Mouse (Mus musculus): ENCODE results near the gene Pi4ka.

The Pi4ka gene

DNA sequence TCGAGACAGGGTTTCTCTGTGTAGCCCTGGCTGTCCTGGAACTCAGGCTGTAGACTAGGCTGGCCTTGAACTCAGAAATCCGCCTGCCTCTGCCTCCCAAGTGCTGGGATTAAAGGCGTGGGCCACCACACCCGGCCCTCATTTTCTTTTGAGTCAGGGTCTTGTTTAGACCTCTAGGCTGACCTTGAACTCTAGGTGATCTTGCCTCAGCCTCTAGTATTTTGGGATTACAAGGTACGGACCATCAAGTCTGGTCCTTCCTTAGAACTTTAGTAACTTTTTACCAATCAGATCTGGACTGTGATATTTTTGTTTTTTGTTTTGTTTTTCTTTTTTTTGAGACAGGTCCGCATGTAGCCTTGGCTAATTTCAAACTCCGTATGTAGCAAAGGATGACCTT, 130.4 kb downstream of the Pi4ka start, which contains the start of gene Tmem191c:
Gene Tmem191c (plus strand): TSS at position 357 of the 400 bp plus-strand sequence.
- no peak for DNase-seq (ENCODE audit: extremely low spot score)

DNA sequence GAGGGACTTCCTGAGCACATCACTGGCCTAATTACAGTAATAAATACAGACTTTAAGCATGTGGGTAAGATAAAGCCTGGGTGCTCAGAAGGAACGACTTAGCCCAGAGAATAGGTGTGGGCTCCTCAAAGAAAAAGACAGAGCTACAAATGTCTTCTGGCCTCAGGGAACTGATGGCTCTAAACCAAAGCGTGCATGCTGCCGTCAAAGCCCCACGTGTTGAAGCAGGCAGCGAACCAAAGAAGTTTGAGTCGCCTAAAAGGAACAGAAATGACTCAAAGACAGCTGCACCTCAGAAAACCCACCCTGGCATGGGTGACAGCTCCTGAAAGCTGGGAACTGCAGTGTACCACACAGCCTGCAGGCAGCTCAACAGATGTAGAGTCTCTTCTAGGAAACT, 134.3 kb downstream of the Pi4ka start:
- no peak for DNase-seq (ENCODE audit: extremely low spot score)

DNA sequence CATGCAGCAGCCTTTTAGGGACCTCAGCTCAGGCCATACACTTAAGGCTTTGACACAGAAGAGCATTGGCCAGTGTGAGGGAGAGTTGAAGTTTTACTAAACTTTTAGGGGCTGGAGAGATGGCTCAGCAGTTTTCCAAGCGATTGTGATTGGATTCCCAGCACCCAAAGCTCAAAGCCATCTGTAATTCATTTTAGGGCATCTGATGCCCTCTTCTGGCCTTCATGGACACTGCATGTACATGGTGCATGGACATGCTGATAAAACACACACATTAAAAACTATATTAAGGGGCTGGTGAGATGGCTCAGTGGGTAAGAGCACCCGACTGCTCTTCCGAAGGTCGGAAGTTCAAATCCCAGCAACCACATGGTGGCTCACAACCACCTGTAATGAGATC, 135.0 kb downstream of the Pi4ka start:
- no peak for DNase-seq (ENCODE audit: extremely low spot score)

DNA sequence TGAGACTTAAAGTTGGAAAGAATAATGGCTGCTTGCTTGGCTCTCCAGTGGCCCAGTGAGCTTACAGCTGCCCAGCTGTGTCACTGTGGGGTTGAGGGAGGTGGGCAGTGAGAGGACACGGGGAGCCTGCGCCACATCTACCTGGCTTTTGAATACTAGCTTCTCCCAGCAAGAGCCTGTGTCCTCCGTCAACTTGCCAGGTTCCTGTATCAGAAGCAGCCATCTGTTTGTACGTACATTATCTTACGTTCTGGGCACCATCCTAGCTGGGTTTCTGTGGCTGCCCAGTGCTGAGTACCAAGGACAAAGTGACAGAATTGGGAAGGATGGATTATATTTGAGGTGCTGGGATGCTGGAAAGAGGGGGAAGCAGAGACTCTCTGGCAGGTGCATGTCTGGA, 136.2 kb downstream of the Pi4ka start:
- DNase-seq (ENCODE audit: extremely low spot score) = no peak

DNA sequence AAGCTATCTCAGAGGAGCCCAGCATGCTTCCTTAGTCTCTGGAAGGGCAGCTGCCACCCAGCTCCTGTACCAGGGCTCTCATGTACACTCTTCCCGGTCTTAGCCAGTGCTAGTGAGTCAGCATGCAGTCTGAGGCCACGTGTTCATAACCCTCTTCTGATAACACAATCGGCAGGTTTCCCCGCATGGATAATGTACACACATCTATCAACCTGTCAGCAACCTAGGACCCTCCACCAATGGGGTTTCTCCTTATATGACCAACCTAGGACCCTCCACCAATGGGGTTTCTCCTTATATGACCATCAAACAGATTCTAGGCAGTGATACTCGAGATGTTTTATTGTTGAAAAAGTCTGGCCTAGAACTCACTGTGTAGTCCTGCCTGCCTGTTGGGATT, 138.2 kb downstream of the Pi4ka start:
- DNase-seq (ENCODE audit: extremely low spot score) = no peak

DNA sequence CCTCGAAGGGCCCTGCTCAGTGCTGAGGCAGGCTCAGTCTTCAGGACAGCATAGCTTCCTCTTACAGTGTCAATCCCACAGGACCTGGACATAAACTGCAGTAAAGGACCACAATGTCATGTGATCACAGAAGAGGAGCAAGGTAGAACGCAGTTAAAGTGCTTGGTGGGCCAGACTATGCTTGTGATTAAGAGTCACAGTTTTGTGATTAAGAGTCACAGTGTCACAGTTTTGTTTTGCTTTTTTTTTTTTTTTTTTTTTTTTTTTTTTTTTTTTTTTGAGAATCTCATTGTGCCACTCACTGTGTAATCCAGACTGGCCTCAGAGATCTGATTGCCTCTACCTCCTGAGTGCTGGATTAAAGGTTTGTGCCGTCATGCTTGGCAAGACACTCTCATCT, 140.0 kb downstream of the Pi4ka start:
- no peak for DNase-seq (ENCODE audit: extremely low spot score)

DNA sequence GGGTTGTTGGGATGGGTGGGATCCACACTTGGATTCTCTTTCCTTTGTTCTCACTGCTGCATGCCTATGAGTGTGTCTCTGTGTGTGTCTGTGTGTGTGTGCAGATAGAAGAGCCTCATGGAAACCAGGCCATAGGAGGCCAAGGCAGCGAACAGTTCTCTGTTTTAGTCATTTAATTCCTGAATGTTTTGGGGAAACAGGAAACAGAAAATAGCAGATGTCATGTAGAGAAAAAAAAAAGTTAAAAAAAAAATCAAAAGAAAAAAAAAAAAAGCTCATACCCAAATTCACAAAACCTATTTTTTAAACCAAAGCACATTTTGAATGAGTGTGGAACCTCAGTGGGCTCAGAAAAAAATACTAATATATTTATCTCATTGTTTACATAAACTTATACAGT, 144.8 kb downstream of the Pi4ka start:
- DNase-seq (ENCODE audit: extremely low spot score) = no peak

DNA sequence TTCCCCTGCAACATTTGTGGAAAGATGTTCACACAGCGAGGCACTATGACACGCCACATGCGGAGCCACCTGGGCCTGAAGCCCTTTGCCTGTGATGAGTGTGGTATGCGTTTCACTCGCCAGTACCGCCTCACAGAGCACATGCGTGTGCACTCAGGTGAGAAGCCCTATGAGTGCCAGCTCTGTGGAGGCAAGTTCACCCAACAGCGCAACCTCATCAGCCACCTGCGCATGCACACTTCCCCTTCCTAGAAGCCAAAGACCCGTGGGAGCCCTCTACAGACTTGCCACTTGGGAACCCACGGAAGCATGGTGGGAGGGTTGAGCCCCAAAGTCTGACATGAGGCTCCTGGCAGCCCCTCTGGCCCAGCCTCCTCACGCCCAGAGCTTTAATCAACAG, 147.2 kb downstream of the Pi4ka start:
- DNase-seq (ENCODE audit: extremely low spot score) = no peak

DNA sequence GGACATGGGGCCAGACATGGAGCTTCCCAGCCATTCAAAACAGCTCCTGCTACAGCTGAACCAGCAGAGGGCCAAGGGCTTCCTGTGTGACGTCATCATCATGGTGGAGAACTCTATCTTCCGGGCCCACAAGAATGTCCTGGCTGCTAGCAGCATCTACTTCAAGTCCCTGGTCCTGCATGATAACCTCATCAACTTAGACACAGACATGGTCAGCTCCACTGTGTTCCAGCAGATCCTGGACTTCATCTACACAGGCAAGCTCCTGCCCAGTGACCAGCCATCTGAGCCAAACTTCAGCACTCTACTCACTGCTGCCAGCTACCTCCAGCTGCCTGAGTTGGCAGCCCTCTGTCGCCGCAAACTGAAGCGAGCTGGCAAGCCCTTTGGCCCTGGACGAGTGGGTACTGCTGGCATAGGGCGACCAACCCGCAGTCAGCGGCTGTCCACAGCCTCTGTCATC, 148.7 kb downstream of the Pi4ka start:
- DNase-seq (ENCODE audit: extremely low spot score) = no peak

DNA sequence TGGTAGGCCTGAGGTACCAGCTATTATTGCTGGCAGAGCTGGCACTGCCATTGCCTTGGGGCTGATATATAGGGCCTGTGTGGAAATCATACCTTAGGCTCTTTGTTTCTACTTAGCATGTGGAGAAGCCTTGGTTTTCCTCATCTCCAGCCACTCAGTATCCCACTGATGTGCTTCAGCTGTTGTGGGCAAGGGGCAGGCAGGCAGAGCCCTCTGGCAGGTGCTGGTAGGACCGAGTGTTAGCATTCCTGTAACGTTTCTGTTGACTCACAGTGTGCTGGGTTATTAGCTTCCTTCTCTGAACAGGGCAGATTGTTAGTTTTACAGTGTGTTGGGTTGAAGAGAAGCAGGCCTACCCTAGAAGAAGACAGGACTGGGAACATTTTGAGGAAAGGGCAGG, 150.8 kb downstream of the Pi4ka start:
- no peak for DNase-seq (ENCODE audit: extremely low spot score)

DNA sequence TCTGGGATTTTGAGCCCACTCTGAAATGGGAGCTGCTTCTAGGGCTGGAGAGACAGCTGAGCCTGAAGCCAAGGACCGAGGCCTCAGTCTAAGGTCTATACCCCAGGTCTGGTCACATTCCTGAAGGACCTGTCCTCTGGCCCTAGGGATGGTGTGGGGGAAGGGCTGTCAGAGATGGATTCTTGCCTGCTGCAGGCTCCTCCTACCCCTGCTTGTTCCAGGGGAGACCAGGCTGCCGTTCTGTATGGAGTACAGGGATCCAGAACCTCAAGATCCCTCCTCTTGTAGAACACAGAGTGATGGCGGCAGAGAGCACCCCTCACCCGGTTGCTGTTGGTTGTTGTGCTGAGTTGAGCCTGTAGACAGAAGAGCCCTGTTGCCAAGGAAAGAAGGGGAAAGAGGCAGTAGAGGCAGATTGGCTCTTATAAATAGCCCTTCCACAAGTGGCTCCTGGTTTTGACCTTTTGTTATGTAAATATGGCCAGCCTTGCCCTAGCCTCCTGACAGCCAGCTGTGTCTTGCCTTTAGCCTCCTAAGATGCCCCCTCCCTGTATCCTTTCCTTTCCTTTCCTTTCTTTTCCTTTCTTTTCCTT, 152.0 kb downstream of the Pi4ka start:
- DNase-seq (ENCODE audit: extremely low spot score) = peak; percentile 28

DNA sequence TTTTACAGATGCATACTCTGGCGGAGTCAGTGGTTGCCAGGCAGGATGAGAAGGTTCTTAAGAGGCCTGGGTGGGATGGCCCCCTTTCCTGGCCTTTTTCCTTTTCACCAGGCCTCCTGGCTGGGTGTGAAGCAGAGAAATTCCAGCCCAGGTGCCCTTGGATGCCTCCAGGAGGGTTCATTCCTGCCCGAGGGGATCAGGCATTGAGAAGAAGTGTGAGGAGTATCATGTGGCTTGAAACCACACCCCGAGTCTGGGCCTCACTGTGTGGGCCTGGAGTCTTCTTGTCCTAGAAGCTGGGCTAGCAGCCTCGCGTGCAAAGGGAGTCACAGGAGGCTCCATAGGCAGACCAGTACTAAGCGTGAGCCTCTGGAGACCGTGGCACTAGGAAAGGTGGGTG, 153.3 kb downstream of the Pi4ka start:
- DNase-seq (ENCODE audit: extremely low spot score) = no peak

DNA sequence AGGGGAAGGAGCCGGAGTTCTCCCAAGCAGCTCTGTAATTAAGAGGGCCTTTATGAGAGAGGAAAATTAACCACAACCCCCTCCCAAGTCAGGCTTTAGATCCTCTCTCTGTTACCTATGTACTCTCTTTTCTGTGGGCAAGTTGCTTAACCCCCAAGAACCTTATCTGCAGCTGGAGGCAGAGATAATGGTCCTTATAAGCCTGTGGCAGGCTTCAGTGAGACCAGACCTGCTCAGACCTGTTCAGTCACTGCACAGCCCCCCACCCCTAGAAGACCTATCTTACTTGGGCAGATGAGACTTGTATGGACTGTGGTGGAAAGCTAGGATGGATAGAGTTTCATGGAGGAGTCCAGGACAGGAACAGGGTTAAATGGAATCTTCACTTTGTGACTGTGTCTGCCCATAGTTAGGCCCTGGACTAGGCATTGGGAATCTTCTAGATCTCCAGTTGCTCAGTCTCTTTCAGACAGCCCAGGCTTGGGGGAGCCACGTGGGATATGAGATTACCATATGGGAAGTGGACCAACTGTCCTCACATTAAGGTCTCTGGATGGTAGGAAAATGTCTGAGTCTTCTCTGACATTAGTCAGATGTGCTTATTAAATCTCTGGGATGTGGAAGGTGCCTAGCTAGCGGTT, 153.9 kb downstream of the Pi4ka start:
- DNase-seq (ENCODE audit: extremely low spot score) = no peak

DNA sequence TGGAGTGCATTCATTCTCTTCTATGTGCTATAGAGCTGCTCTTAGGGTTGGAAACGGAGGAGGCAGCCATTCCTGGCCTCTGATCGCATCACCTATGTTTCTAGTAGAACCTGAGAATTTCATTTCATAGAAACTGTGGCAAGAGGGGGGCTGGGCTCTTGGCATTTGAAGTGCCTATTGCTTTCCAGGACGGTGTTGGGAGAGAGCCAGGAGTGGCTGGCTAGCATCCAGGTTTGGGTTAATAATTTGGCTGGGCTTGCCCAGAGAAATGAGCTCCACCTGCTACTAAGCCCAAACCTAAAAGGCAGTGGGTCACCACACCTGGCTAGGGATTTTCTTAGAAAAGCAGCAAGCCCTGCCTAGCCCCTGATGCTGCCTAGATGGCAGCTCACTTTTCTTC, 154.6 kb downstream of the Pi4ka start:
- DNase-seq (ENCODE audit: extremely low spot score) = no peak

DNA sequence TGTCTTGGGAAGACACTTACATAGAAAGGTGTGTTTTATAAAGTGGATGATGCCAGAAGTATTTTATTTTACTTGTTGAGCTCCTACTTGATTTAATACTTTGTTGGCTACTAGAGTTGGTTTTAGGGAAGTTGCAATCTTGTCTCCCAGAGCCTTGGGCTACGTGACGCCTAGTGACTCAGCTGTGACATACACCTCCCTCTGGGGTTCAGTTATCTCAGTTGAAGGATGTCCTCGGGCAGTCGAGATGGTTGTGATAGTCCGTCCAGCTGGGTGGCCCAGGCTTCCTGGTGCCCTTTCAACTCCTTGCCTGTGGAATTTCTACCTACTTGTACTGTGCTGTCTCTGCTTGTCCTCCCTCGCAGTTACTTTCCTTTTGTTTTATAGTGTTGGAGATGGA, 157.0 kb downstream of the Pi4ka start:
- DNase-seq (ENCODE audit: extremely low spot score) = no peak

DNA sequence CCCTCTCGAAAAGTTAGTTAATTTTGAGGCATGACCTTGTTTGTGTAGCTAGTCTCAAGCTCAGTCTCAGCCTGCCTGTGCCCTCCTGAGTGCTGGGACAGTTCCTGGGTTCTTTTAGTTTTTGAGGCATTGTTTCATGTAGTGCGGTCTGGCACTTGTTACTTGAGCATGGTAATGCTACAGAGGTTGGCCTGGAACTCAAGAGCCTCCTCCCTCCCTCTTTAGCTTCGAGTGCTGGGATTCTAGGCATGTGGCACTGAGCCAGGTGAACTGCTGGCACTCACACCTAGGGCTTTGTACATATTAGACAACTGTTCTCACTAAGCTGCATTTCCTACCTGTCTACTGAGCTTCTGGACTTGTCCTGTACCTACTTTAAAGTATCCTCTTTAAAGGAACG, 158.4 kb downstream of the Pi4ka start:
- DNase-seq (ENCODE audit: extremely low spot score) = no peak

DNA sequence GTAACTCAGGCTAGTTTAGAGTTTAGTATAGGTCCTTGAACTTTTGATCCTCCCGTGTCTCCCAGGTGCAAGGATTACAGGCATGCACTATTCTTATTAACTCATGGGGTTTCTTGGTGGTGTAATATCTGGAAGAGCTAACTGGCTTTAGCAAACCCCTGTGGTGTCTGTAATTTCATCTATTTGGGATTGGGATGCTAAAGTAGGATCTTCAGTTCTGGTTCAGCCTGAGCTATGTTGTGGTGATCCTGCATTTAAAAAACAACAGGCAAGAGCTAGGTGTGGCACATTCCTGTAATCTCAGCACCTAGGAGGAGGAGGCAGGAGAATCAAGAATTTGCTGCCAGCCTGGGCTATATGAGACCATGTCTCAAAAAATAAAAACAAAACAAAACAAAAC, 161.1 kb downstream of the Pi4ka start:
- DNase-seq (ENCODE audit: extremely low spot score) = no peak

DNA sequence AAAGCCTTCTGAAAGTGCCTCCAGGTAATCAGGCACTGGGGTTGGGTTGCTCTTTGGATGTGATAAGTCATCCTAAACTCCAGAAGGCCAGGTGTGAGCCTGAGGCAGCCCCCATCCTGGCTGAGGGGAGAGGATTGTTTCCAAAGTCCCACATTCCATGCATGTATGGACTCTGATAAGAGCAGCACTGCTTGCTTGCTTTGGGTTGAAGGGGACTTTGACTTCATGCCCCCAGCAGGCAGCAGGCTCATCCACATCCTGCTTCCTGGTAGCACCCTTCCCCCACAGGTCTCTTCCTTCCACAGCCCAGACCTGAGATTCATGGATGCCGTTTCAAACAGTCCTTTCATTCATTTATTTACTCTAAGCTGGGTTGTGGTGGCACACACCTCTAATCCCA, 162.4 kb downstream of the Pi4ka start:
- no peak for DNase-seq (ENCODE audit: extremely low spot score)

DNA sequence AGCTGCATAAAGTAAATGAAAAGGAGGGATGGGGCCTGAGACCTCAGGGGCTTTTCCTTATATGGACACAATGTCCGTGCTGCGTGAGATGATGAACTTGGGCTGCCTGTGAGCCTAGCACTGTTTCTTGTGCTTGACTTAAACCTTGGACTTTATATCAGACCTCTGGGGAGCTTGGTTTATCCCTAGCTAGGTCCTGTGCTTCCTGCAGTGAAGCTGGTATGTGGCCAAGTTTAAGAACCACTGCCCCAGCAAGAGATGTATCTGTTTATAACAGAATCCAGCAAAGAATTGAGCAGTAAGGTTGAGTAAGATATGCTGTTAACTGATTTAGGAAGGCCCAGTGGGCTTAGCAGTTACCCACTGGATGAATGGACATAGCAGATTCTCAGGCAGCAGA, 166.7 kb downstream of the Pi4ka start:
- no peak for DNase-seq (ENCODE audit: extremely low spot score)

DNA sequence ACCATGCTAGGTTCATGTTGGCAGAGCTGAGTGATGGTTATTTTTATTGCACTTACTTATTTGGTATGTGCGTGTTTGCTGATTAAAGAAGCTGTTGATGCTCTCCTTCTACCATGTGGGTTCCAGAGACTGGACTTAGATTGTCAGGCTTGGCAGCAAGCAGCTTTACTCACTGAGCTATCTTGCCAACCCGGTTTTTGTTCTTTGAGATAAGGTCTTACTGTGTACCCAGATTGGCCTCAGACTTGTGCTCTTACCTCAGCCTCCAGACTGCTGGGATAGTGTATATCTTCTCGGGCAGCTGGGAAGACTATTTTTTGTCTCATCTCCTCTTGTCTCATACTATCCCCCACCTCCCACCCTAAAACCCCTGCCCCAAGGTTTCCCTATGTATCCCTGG, 168.5 kb downstream of the Pi4ka start:
- no peak for DNase-seq (ENCODE audit: extremely low spot score)

DNA sequence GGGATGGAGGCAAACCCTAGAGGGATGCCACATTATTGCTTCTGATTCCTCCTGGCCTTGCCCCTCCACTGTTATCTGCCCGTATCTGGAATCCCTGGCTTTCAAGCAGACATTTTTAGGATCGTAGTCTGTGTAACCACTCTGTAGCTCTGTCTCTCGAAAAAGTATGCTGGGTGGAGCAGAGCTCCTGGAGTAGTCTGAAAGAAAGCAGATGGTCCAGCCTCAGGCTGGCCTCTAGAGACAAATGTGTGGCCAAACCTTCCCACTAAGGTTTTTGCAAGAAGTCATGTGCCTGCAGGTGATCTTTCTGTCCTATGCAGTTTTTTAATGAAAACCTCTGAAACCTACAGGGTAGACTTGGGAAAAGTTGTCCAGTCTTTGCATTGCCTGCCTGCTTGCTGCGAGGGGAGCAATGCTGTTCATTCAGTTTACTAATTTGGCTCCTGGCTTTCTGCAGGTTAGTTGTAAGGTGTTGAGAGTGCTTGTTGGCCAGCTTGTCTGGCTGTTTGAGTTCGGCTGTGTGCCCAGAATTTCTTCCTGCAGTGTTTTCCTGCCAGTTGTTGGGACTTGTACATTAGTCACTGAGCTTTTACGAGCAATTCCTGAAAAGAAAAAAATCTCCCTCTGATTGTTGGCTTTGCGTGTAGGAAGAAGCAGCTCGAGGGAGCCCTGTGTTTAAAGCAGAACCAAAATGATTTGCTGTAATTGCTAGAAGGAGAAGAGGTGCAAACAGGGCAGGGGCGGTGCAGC, 171.0 kb downstream of the Pi4ka start:
- no peak for DNase-seq (ENCODE audit: extremely low spot score)

DNA sequence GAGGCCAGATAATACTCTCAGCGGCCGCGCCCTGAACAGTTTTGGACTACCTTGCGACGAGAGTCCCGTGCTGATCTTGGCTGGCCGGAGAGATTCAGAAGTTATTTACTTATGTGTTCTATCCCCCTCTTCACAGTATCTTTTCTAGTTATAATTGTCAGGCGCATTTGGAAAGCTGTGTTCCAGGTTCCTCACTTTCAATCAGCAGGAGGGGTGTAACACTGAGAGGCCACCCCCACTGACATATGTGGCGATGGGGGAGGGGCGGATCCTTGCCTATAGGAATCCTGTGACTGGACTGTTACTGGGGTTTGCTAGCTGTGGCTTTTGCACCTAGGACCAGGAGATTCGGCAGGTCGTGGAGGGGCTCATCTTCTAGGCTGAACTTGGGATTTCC, 171.6 kb downstream of the Pi4ka start:
- DNase-seq (ENCODE audit: extremely low spot score) = peak; percentile 59

All from embryo, embryonic 9.5 days (tissue).